Mouse (Mus musculus) liver, embryonic 14.5 days (tissue): ENCODE results near the gene Cnga4.
"Not testable (repeated sequence)": the region's sequence is repeated elsewhere in the genome, so short reads cannot be mapped to it uniquely, and the experiment has no call there.

Experiments
- CTCF ChIP-seq: IDR thresholded peaks from 2 replicates; pipeline ENCODE4 v1.5.1; 2016; ENCODE audit warnings: antibody characterized with exemption, low read depth, control low read depth
- EP300 ChIP-seq: IDR thresholded peaks from 2 replicates; pipeline ENCODE4 v1.6.1; 2016; ENCODE audit warnings: antibody characterized with exemption, low read depth

DNA sequence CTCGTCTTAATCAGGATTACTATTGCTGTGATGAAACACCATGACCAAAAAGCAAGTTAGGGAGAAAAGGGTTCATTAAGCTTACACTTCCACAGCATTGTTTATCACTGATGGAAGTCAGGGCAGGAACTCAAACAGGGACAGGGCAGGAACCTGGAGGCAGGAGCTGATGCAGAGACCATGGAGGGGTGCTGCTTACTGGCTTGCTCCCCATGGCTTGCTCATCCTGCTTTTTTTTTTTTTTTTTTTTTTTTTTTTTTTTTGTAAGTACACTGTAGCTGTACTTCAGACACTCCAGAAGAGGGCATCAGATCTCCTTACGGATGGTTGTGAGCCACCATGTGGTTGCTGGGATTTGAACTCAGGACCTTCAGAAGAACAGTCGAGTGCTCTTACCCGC, 49.0 kb downstream of the Cnga4 start:
- TF ChIP-seq CTCF, EP300: not testable (repeated sequence)
